Mouse (Mus musculus): ENCODE data around the gene Sh3pxd2a.

Gene Sh3pxd2a

DNA sequence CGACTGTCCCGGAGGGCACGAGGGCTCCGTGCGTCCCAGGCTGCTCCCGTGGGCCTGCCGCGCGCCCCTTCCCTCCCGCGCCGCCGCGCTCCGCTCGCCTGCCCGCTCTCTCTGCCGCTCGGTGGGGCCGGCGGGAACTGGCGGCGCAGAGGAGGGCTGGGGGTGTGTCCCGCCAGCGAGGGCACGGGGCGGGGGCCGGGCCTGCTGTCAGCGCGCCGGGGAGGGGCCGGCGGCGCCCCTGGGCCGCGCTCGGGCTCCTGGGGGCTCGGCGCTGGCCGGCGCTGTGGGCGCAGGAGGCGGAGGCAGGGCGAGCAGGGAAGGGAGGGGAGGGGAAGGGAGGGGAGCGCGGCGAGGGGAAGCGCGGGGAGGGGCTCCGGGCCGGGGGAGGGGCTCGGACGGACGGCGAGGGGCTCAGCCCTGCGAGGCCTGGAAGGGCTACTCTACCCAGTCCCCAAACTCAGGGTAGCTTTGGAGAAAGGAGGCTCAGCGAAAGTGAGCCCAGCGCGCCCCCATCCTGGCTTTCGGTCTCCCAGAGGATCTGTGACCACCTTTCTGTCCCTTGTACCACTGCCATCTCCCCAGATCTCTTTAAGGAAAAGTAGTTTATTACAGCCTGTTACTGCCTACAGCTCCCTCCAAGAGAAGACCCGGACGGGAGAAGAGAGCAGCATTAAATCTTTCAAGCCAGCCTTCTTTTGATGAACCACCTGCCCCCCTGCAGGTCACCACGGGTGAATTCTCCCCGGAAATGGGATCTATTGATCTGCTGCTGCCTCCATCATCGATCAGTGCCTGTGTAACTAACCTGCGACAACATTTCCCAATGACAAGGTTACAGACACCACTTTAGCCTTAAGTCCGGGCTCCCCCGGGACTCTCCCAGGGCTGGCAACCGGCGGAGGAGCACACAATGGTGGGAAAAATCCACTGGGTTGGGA, at the start of gene Sh3pxd2a:
TSS of gene Sh3pxd2a (minus strand) at position 98 of the 938 bp plus-strand sequence.
- in situ Hi-C loops (cut with MboI, MseI), result loop anchor here (5.0 kb wide), 1 partner anchor 107 kb away; no protein-coding TSS in a partner anchor

DNA sequence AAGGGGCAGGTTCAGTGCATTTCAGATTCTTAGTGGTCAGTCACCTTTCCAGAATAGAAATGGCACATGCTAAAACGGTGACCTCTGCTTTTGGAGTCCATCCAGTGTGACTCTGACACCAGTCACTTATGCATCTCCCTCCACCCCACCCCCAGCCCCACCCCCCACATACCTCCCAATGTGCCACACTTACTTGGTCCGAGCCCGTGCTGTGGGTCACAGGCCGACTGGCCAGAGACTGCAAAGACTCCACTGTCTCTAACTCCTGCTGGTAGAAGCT, 49.4 kb upstream of the Sh3pxd2a start:
- in situ Hi-C loops (cut with MboI, MseI), result no loop called here

DNA sequence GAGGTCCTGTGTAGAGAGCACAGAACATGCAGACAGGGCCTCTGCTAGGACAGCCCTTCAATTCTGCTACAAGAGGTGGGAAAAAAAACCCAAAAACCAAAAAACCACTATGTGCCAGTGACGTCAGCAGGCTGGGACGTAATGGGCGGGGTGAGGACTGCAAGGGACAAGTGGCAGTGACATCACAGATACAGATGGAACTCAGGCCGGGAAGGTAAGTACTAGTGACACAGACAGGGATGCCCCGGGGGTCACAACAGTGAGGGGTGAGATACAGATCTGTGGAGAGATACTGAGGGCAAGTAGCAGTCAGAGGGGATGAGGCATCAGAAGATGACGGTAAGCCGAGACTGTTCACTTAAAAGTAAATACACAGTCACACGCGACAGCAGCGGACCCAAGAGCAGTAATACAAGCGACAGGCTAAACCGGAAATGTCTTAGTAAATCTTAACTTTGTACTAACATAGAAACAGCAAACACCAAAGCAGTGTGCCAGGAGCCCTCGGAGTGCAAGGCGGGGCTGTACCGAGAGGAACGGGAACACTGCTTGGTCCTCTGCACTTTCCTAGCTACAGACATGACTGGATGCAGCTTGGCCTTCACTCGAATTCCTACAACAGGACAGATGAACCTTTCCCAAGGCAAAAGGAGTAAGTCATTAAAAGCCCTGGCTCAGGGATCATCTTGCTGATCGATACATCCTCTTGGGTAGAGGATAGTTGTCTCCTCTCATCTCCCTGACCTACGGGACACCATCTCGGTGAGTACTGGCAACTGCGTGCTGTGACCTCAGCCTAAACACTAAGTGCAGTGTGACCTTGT, 48.8 kb upstream of the Sh3pxd2a start:
- in situ Hi-C loops (cut with MboI, MseI), result no loop called here

DNA sequence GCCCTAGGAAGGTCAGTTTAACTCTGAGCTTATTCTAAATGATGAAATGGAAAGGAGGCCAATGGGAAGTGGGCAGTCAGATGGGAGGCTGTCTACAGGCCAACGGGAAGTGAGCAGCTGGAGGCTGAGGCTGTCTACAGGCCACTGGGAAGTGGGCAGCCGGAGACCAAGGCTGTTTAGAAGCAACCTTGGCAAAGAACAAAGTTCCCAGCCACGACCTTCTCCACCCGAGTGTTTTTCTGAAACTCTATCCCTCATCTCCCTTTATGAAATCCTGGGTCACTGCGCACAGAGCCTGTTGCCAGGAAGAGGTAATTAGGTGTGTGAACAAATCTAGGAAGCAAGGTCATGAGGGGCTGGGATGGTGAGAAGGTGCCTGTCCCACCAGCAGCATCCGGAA, 47.8 kb upstream of the Sh3pxd2a start:
- in situ Hi-C loops (cut with MboI, MseI), result no loop called here

DNA sequence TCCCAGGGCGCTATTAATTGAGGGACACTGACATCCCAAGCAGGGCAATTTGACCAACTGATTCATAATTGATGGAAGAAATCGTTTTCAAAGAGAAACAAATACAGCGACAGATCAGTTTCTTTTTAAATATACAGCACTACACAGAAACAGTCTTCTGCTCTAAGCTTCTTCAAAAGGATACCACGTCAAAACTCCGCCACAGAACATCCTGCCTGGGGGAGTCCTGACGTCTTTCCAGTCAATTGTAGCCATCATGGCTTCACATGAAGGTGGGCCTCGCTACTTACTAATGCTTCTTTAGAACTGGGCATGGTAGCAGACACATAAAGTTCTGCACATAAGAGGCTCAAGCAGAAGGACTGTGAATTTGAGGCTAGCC, 47.1 kb upstream of the Sh3pxd2a start:
- in situ Hi-C loops (cut with MboI, MseI), result no loop called here

DNA sequence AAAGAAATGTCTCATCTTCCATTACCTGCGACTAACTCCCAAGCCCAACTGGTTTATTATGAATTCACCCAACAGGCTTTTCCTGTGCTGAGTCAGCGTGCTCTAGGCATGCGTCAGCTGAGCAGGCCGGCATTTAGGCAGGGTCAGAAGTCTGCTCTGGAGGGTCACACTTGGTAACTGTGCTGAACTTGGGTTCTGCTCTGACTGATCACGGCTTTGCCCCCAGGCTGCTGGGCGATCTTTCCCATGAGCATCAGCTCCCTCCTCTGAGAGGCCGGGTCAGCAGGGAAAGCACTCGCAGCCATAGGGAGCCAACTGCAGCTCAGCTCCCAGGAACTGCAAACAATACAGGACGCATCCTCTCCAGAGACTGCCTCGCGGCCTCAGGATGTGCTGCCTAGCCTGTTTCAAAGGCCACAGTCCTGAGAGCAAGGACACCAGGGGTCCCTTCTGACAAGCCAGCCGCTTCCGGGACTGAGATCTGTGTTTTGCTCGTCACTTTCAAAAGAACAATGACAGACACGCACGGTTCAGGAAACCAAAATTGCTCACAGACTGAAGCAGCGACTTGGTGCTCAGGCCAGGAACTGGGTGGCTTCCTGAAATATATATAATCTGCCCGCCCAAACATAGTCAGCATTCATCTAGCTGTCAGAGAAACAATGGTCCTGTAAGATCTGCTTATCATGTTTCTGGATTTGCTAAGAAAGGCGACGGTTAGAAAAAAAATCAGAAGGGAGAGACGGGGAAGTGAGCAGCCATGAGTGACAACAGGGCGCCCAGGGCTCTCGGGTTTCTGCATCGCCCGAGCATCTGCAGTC, 46.5 kb upstream of the Sh3pxd2a start:
- in situ Hi-C loops (cut with MboI, MseI), result no loop called here

DNA sequence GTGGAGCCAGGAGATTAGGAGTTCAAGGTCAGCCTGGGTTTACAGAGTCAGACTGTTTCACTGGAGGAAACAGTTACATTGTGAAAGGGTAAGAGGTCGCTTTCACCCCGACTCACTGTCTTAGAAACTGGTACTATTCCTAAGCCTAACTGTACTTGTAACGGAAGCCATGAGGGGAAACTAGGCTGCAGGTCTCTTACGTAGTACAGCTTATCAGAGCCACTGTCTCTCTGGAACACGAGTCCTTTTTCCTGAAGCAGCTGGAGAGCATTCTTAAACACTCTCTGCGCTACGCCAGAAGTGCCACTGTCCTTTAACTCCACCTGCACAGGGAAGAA, 45.9 kb upstream of the Sh3pxd2a start:
- in situ Hi-C loops (cut with MboI, MseI), result no loop called here

DNA sequence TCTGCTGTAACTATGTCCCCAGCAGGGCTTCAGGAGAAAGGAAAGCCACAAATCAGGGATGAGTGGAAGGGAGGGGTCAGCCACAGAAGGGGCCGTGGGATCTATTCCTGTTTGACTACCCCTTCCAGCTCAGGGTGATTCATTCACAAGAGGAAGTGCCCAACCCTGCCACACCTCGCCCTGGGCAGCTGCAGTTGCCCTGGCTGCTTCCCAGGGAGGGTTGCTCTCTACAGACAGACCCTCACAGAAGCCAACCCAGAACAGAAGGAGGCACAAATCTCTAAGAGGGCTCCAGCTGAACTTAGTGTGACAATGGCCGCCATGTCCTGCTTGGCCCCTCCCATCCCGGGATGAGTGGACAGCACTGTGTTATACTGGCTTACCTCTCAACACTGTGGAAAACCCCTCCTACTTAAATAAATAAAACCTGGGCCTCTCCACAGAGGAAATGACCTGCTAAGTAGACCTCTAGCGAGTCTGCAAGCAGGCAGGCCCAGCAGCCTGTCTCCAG, 44.6 kb upstream of the Sh3pxd2a start:
- in situ Hi-C loops (cut with MboI, MseI), result loop anchor here (5.0 to 10.0 kb wide), 3 partner anchors 68 to 316 kb away; partner anchors contain the start of gene Slk

DNA sequence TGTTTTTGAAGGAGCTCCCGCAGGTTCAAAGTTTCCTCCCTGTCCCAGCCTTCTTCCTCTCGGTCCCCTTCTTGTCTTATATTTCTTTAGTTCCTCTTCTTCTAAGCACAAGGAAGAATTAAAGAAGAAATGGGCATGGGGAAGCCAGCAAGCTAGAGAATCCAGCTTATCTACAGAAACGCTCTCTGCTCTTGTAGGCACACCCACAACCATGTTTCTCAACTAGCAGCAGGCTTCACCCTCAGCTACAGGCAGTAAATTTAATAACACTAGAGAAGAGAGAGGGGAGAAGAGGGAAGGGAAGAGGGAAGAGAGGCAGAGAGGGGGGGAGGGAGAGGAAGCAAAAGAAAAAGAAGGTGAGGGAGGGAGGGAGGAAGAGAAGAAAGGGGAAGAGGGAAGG, 44.0 kb upstream of the Sh3pxd2a start:
- in situ Hi-C loops (cut with MboI, MseI), result loop anchor here (5.0 to 10.0 kb wide), 3 partner anchors 69 to 317 kb away; partner anchors contain the start of gene Slk

DNA sequence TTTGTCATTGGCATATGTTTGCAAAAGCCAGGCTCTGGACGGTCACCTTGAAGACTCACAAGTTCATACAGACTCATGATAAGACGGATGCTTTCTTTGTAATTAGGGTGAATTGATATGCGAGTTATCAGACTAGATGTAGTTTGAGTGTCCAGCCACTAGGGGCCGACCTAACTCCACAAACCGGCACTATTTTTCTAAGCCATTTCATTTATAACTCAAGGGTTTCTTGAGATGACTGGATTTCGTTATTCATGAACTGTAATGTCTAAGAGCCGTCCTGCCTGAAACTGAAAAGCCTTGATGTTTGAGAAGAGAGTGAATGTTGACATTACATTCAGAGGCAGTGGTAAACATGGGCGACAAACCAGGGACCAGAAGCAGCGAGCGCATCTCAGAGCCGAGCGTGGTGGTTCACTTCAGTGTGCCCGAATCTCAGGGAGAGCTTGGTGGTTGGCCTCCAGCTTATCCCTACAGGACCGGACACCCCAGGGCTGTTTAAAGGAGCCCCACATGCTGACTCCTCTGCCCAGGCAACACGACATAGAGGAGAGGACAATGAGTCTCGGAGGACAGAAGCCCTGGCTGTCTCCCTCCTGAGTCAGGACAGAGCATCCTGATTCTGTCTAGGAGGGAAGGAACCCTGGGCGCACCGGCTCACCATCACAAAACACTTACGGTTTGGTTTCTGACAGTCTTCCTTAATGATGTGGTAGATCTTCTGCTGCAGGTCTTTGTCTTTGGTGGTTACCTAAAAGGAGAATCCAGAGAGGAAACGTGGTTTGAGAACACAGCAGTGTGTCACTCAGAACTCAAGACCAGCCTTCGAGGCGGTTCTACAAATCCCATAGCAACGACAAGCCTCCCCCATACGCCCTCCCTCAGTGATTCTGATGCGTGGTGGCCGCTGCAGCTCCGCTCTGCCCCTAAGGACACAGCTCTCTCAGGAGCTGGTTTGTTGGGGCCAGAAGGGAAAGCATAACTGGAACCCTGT, 43.2 kb upstream of the Sh3pxd2a start:
- in situ Hi-C loops (cut with MboI, MseI), result loop anchor here (5.0 to 10.0 kb wide), 3 partner anchors 70 to 317 kb away; partner anchors contain the start of gene Slk

DNA sequence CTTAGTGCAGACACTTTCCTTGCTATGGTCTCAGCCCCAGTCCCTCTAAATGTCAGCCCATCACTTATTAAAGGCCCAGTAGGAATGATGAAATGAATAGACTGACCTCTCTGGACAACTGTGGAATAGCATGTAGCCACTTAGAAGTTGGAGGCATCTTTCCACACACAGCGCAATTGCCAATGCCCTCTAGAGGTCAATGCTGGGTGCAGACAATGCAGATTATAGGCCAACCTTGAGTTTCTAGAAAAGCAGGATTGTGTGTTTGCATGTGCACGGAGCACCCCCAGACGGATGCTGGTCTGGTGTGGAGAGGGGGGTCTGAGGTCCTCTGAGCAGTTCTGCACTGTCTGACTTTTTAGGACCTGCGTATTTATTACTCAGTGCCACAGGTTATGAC, 39.4 kb upstream of the Sh3pxd2a start:
- in situ Hi-C loops (cut with MboI, MseI), result loop anchor here (10.0 kb wide), 2 partner anchors 291 to 321 kb away; no protein-coding TSS in a partner anchor

DNA sequence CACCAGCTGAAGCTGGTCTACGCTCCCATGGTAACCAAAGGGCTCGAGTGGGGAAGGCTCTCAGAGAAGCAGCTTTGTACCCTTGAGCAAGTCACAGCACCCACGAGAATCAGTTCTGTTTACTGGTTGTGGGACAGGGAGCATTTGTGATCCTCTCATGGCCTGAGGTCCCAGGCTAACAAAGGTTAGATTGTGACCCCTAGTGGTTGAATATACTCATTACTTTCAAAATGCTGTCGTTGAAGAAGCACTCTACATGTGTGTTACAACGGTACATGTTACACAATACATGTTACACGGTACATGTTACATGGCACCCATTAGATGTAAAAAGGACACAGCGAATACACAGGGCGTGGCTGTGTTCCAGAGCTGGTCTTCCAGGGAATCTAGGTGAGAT, 38.4 kb upstream of the Sh3pxd2a start:
- in situ Hi-C loops (cut with MboI, MseI), result loop anchor here (10.0 kb wide), 2 partner anchors 292 to 322 kb away; no protein-coding TSS in a partner anchor

DNA sequence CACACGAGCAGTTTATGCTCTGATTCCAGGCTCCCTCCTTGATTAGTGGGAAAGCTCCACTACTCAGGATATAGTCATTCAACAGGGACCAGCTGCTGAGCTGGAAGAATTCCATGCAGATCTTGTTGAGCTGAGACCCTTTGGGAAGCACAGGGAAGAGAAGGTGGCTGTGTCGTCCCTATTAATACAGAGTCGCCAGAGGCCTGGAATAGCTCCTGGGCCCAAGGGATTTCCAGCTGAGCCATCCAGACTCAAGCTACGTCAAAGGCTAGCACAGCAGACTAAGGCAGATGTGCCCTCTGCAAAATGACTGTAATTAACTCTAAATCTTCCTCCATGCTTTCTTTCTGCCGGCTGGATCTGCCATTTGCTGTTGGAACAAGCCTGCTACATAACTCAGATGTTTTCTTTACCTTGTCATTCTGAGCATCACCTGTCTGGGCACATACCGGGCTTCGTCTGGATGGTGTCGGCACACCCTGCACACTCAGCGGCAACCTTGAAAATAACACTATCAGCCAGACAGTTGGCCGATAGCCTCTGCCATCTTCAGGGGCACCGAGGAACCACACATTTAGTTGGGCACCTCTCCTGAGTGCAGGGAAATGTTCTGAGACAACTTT, 36.3 kb upstream of the Sh3pxd2a start:
- in situ Hi-C loops (cut with MboI, MseI), result loop anchor here (10.0 kb wide), 2 partner anchors 294 to 324 kb away; no protein-coding TSS in a partner anchor

DNA sequence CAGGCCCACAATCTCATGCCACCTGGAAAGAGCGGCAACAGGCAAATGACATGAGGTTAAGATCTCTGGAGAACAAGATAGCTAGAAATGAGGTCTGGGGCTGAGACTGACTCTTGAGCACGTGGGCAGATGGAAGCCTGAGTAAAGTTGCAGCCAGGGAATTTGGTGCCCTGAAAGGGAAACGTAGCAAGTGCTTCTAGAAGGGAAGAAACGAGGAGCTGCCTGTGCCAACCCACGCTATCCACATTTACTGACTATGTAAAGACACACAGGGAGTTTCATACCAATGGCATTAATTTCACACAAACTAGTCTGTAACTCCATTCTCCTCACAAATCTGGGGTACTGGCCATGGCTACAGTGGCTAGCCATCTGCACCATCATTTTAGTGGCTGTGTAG, 35.6 kb upstream of the Sh3pxd2a start:
- in situ Hi-C loops (cut with MboI, MseI), result loop anchor here (10.0 kb wide), 2 partner anchors 295 to 325 kb away; no protein-coding TSS in a partner anchor

DNA sequence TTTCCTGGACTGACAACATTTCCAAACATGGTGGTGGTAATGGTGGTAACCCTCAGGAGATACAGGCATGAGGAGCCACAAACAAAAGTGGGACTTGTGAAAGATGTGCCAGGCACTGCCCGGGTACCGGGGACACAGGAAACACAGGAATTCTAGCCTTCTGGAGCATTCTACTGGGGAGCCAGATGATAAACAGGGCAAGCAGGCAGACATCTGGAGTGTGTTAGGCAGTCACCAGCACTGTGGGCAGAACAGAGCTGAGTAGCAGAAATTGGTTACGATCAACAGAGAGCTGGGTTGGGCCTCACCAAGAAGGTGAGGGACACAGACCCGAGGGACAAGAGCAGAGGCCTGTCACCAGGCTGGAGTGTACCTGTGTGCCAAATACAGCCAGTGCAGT, 34.7 kb upstream of the Sh3pxd2a start:
- in situ Hi-C loops (cut with MboI, MseI), result no loop called here

DNA sequence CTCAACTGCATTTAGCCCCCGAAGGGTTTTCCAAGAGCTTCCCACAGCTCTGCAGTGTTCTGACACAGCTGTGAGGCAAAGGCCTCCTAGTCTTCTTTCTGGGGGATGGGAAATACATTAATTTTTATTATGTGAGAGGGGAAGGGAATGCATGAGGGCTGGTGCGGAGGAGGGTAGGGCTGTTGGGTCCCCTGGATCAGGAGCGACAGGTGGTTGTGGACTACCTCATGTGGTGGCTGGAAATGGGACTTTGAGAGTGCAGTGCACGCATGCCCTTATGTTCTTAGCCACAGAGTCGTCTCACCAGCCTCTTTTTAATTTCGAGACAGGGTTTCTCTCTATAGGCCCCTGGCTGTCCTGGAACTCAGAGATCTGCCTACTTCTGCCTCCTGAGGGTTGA, 33.5 kb upstream of the Sh3pxd2a start:
- in situ Hi-C loops (cut with MboI, MseI), result no loop called here

DNA sequence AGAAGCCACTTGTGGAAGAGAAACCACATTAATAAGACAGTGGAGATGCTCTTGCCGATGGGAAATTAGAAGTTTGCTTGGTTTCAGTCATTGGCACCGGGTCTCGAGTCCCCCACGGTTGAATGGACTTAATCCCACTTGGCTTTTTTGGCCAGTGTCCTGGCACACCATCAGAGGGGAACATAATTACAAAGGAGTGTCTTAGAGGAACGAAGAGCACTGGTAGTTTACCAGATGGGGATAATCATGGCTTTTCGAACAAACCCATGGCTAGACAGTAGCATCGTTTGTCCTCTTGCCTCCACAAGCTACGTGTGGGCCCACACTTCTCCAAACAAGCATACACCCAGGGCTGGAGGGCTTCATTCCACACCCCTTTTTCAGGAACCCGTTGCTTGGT, 33.1 kb upstream of the Sh3pxd2a start:
- in situ Hi-C loops (cut with MboI, MseI), result no loop called here

DNA sequence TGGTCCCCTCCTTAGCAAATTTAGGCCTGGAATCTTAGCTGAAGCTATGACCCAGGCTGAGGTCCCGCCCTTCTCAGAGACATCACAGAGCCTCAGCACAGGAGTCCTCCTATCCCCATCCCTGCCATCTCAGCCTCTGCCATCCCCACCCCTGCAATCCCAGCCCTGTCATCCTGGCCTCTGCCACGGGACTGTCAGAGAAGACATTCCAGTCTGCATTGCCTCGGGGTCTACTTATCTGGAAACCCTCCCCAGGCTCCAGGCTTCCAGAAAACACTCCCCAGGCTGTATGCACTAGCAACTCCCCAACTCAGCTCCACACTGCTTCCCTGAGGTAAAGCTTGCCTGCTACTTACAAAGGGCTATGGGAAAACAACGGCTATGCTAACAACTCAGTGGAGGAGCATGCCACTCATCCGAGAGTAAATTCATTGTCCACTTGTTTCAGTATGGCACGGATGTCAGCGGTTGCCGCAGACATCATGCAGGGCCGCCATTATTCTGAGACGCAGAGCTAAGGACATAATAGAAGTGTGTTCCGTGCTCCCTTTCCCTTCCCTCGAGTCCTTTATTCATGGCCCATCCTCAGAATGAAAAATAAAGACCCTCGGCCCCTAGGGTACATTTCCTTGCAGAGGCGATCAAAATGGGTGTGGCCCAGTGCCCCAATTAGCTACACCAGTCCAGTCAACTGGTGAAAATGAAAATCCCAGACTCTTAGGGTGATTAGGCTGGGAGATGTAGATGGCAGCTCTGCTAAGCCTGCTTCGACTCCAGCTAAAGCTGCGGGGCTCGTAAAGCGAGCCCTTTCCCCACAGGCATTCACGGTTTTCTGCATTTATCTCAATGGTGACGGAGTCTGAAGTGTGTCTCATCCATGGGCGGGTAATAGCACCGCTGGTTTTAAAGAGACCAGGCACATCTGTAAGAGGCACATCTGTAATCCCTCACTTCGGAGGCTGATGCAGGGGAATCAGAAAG, 29.1 kb upstream of the Sh3pxd2a start:
- in situ Hi-C loops (cut with MboI, MseI), result no loop called here
